Mouse (Mus musculus): Measurements from ENCODE around the gene Myo9a. TPM values are rescaled to one million over a fixed set of nuclear protein-coding genes. Genes with fewer than 3 reads are reported as not detected.
"Not testable (repeated sequence)": the region's sequence is repeated elsewhere in the genome, so short reads cannot be mapped to it uniquely, and the experiment has no call there.

Gene Myo9a
- total and polyA plus RNA-seq, 2 experiments from 2014 or later: 13.2 to 59.9 TPM

- ATAC-seq (no peak), DNase-seq (peak; percentile 29)
- WGBS: 33% methylated on average over 12 of the region's 12 CpGs
- peak overlapping the region; percentile 92 for H3K27ac ChIP-seq (ENCODE audit: low read depth, low read length)
- no peaks in the 10 kb centered on the region for H3K9me3 ChIP-seq (ENCODE audit: low read length)
- H3K4me1 ChIP-seq (ENCODE audit: insufficient read depth): peaks cover 20% of the 10 kb centered on the region
- H3K36me3 ChIP-seq (ENCODE audit: insufficient read depth): no peaks in the 10 kb centered on the region
- peak overlapping the region; percentile 68 for H3K9ac ChIP-seq
- H3K4me3 ChIP-seq (ENCODE audit: low read depth, low read length): peak overlapping the region; percentile 96
- H3K27me3 ChIP-seq (ENCODE audit: insufficient read depth, low read length): no peaks in the 10 kb centered on the region
- TF ChIP-seq CTCF (IDR thresholded peaks at IDR 0.05; ENCODE audit: low read depth): no peak
- peak overlapping the region; percentile 68 for H3K4me2 ChIP-seq (ENCODE audit: low read depth)
Observed at GRCm38 (mm10) chr9:59749581-59750265, 973 bp upstream of the Myo9a start.

- Histone ChIP-seq H3K9me3 (ENCODE audit: low read length) (no peaks in the 10 kb centered on the region), H3K27me3 (ENCODE audit: insufficient read depth, low read length) (no peaks in the 10 kb centered on the region), H3K4me1 (ENCODE audit: insufficient read depth) (peaks cover 20% of the 10 kb centered on the region), H3K27ac (ENCODE audit: low read depth, low read length) (peak overlapping the region; percentile 92), H3K4me2 (ENCODE audit: low read depth) (peak overlapping the region; percentile 74), H3K4me3 (ENCODE audit: low read depth, low read length) (peak overlapping the region; percentile 96), H3K9ac (peak overlapping the region; percentile 91), H3K36me3 (ENCODE audit: insufficient read depth) (no peaks in the 10 kb centered on the region)
- WGBS: under 1% methylated on average over 45 of the region's 49 CpGs
- peak; percentile 87 for ATAC-seq
- peak; percentile 64 for DNase-seq
- TF ChIP-seq CTCF (IDR thresholded peaks at IDR 0.05; ENCODE audit: low read depth): no peak
Observed at GRCm38 (mm10) chr9:59751066-59751581, 428 bp downstream of the Myo9a start.

GRCm38 (mm10) chr9:59751966-59752365 lies 1.3 kb downstream of the Myo9a start:
- no peak for TF ChIP-seq CTCF (IDR thresholded peaks at IDR 0.05; ENCODE audit: low read depth)
- no peak for DNase-seq
- H3K4me3 ChIP-seq (ENCODE audit: low read depth, low read length): peak overlapping the region; percentile 96
- H3K4me1 ChIP-seq (ENCODE audit: insufficient read depth): peaks cover 20% of the 10 kb centered on the region
- H3K36me3 ChIP-seq (ENCODE audit: insufficient read depth): no peaks in the 10 kb centered on the region
- H3K27ac ChIP-seq (ENCODE audit: low read depth, low read length): no peak overlapping the region
- peak overlapping the region; percentile 74 for H3K4me2 ChIP-seq (ENCODE audit: low read depth)
- no peaks in the 10 kb centered on the region for H3K27me3 ChIP-seq (ENCODE audit: insufficient read depth, low read length)
- ATAC-seq: no peak
- peak overlapping the region; percentile 91; the same call in 1 of the 2 replicates for H3K9ac ChIP-seq
- WGBS: 4% methylated on average over 2 of the region's 2 CpGs
- H3K9me3 ChIP-seq (ENCODE audit: low read length): no peaks in the 10 kb centered on the region

- Histone ChIP-seq H3K27ac (ENCODE audit: low read depth, low read length) (no peak overlapping the region), H3K4me1 (ENCODE audit: insufficient read depth) (peaks cover 13% of the 10 kb centered on the region; the same call in 1 of the 2 replicates), H3K9me3 (ENCODE audit: low read length) (no peaks in the 10 kb centered on the region), H3K4me2 (ENCODE audit: low read depth) (no peak overlapping the region), H3K4me3 (ENCODE audit: low read depth, low read length) (no peak overlapping the region), H3K27me3 (ENCODE audit: insufficient read depth, low read length) (no peaks in the 10 kb centered on the region), H3K36me3 (ENCODE audit: insufficient read depth) (no peaks in the 10 kb centered on the region), H3K9ac (no peak overlapping the region)
- DNase-seq (no peak), ATAC-seq (no peak)
- no peak for TF ChIP-seq CTCF (IDR thresholded peaks at IDR 0.05; ENCODE audit: low read depth)
- 58% methylated on average over 2 of the region's 2 CpGs for WGBS
Observed at GRCm38 (mm10) chr9:59755199-59755598, 4.5 kb downstream of the Myo9a start.

GRCm38 (mm10) chr9:59757016-59757415 lies 6.3 kb downstream of the Myo9a start:
- H3K27me3 ChIP-seq (ENCODE audit: insufficient read depth, low read length); H3K27ac ChIP-seq (ENCODE audit: low read depth, low read length); ATAC-seq; H3K9ac ChIP-seq; H3K4me2 ChIP-seq (ENCODE audit: low read depth); H3K36me3 ChIP-seq (ENCODE audit: insufficient read depth); H3K9me3 ChIP-seq (ENCODE audit: low read length); DNase-seq; H3K4me3 ChIP-seq (ENCODE audit: low read depth, low read length): not testable (repeated sequence)
- peaks cover 11% of the 10 kb centered on the region; the same call in 1 of the 2 replicates for H3K4me1 ChIP-seq (ENCODE audit: insufficient read depth)
- WGBS: 100% methylated on average over 2 of the region's 3 CpGs

GRCm38 (mm10) chr9:59760515-59760914 lies 9.8 kb downstream of the Myo9a start:
- no peak overlapping the region for H3K27ac ChIP-seq (ENCODE audit: low read depth, low read length)
- ATAC-seq: no peak
- H3K9me3 ChIP-seq (ENCODE audit: low read length): no peaks in the 10 kb centered on the region
- WGBS: 79% methylated on average over 3 of the region's 3 CpGs
- H3K27me3 ChIP-seq (ENCODE audit: insufficient read depth, low read length): no peaks in the 10 kb centered on the region
- no peak for DNase-seq
- no peak overlapping the region for H3K9ac ChIP-seq
- no peak for TF ChIP-seq CTCF (IDR thresholded peaks at IDR 0.05; ENCODE audit: low read depth)
- no peak overlapping the region for H3K4me2 ChIP-seq (ENCODE audit: low read depth)
- no peaks in the 10 kb centered on the region for H3K4me1 ChIP-seq (ENCODE audit: insufficient read depth)
- H3K36me3 ChIP-seq (ENCODE audit: insufficient read depth): no peaks in the 10 kb centered on the region
- no peak overlapping the region for H3K4me3 ChIP-seq (ENCODE audit: low read depth, low read length)

GRCm38 (mm10) chr9:59766966-59767461 lies 16.3 kb downstream of the Myo9a start:
- H3K27ac ChIP-seq (ENCODE audit: low read depth, low read length); H3K36me3 ChIP-seq (ENCODE audit: insufficient read depth); H3K4me2 ChIP-seq (ENCODE audit: low read depth); H3K4me1 ChIP-seq (ENCODE audit: insufficient read depth); ATAC-seq; H3K27me3 ChIP-seq (ENCODE audit: insufficient read depth, low read length); H3K9ac ChIP-seq; H3K4me3 ChIP-seq (ENCODE audit: low read depth, low read length); H3K9me3 ChIP-seq (ENCODE audit: low read length); DNase-seq: not testable (repeated sequence)
- 92% methylated on average over 12 of the region's 13 CpGs for WGBS

- H3K4me3 ChIP-seq (ENCODE audit: low read depth, low read length); H3K4me2 ChIP-seq (ENCODE audit: low read depth); H3K4me1 ChIP-seq (ENCODE audit: insufficient read depth); DNase-seq; H3K9ac ChIP-seq; H3K27me3 ChIP-seq (ENCODE audit: insufficient read depth, low read length); H3K9me3 ChIP-seq (ENCODE audit: low read length); H3K27ac ChIP-seq (ENCODE audit: low read depth, low read length); ATAC-seq: not testable (repeated sequence)
- peaks cover 24% of the 10 kb centered on the region for H3K36me3 ChIP-seq (ENCODE audit: insufficient read depth)
- 89% methylated on average over 3 of the region's 3 CpGs for WGBS
Observed at GRCm38 (mm10) chr9:59806046-59806774, 55.5 kb downstream of the Myo9a start.

Data from forebrain, postnatal 0 days (tissue).